Mouse (Mus musculus) kidney, embryonic 16.5 days (tissue): ENCODE results near the gene Pbp2. TPM values are rescaled to one million over a fixed set of nuclear protein-coding genes. Genes with fewer than 3 reads are reported as not detected.

Experiments
- ATAC-seq: fragments of 200-750 bp; cut with Nextera tagmentation; 2 replicates; pipeline ENCODE4 v1.8.0; 2017; ENCODE audit warnings: moderate TSS enrichment; ENCODE audit not compliant: low FRiP score, low TSS enrichment
- H3K27ac ChIP-seq: fragments of 300-500 bp; sonication (generic); 2 replicates; pipeline ENCODE4 v1.5.1; 2014; ENCODE audit warnings: low read length
- H3K27me3 ChIP-seq: fragments of 300-500 bp; sonication (generic); 2 replicates; pipeline ENCODE4 v1.6.1; 2014; ENCODE audit warnings: low read length, control low read depth, mixed read lengths; ENCODE audit not compliant: insufficient read depth
- H3K36me3 ChIP-seq: fragments of 300-500 bp; sonication (generic); 2 replicates; pipeline ENCODE4 v1.6.1; 2014; ENCODE audit warnings: low read length, control low read depth, mixed read lengths; ENCODE audit not compliant: insufficient read depth
- H3K4me1 ChIP-seq: fragments of 300-500 bp; sonication (generic); 2 replicates; pipeline ENCODE4 v1.6.1; 2014; ENCODE audit warnings: low read length, control low read depth, mixed read lengths; ENCODE audit not compliant: insufficient read depth
- H3K4me2 ChIP-seq: fragments of 300-500 bp; sonication (generic); replicated peaks from 2 replicates; pipeline ENCODE4 v1.6.1; 2014; ENCODE audit warnings: low read depth, low read length
- H3K4me3 ChIP-seq: fragments of 300-500 bp; sonication (generic); 2 replicates; pipeline ENCODE4 v1.5.1; 2014; ENCODE audit warnings: mild to moderate bottlenecking, low read length
- H3K9ac ChIP-seq: fragments of 300-500 bp; sonication (generic); replicated peaks from 2 replicates; pipeline ENCODE4 v1.6.1; 2014; ENCODE audit warnings: low read length
- H3K9me3 ChIP-seq: fragments of 300-500 bp; sonication (generic); 2 replicates; pipeline ENCODE4 v1.6.1; 2016; ENCODE audit warnings: low read length, control low read depth
- WGBS: fragments of 180-500 bp; shearing (Covaris S2); extraction: QIAGEN DNeasy Blood & Tissue Kit; methylation state at CpG from one replicate; pipeline ENCODE4 v1.1.7; 2014; 5-methylcytosine and 5-hydroxymethylcytosine counted together
- polyA plus RNA-seq: library from polyadenylated mRNA; unstranded; fragments of >200 nt; fragmentation: Nextera tagmentation; extraction: Ambion mirVana; gene quantifications from 2 replicates; pipeline ENCODE4 v1.2.1, GENCODE M21; 2015

Pbp2 gene
- polyA plus RNA-seq: 0.29 TPM in 1 of 2 replicates, not detected in the other

GRCm38 (mm10) chr6:135310305-135310704 is at the start of gene Pbp2:
Gene Pbp2 (minus strand): TSS chr6:135310405.
- no peak within 1 kb of the TSS for H3K4me2 ChIP-seq
- 94% methylated on average over 9 of the region's 9 CpGs for WGBS
- H3K27me3 ChIP-seq: no peaks in the 10 kb centered on the region
- ATAC-seq: no peak
- H3K4me1 ChIP-seq: peaks cover 11% of the 10 kb centered on the region
- H3K4me3 ChIP-seq: no peak within 1 kb of the TSS
- peaks cover 8% of the 10 kb centered on the region; the same call in 1 of the 2 replicates for H3K9me3 ChIP-seq
- no peaks in the 10 kb centered on the region for H3K36me3 ChIP-seq
- no peak within 1 kb of the TSS for H3K9ac ChIP-seq
- H3K27ac ChIP-seq: no peak within 1 kb of the TSS

- peak; percentile 67; the same call in 1 of the 2 replicates for ATAC-seq
These were observed 44.7 kb upstream of the Pbp2 start for GRCm38 (mm10) chr6:135354953-135355352.

GRCm38 (mm10) chr6:135352537-135352936 is 42.3 kb upstream of the Pbp2 start:
- no peak for ATAC-seq
- H3K4me1 ChIP-seq: peaks cover 20% of the 10 kb centered on the region
- H3K27ac ChIP-seq: 0 out of 2 replicates have a peak overlapping the region, but pooled peaks have one; percentile 26
- WGBS: 83% methylated on average over 4 of the region's 4 CpGs
- H3K9ac ChIP-seq: no peak overlapping the region
- no peak overlapping the region for H3K4me2 ChIP-seq
- H3K9me3 ChIP-seq: no peaks in the 10 kb centered on the region
- no peaks in the 10 kb centered on the region for H3K36me3 ChIP-seq
- H3K4me3 ChIP-seq: no peak overlapping the region
- H3K27me3 ChIP-seq: no peaks in the 10 kb centered on the region

More at GRCm38 (mm10) chr6:135354953-135355352, 44.7 kb upstream of the Pbp2 start:
- no peak overlapping the region for H3K27ac ChIP-seq
- H3K4me2 ChIP-seq: no peak overlapping the region
- peaks cover 20% of the 10 kb centered on the region for H3K4me1 ChIP-seq
- no peaks in the 10 kb centered on the region for H3K27me3 ChIP-seq
- no peaks in the 10 kb centered on the region for H3K36me3 ChIP-seq
- no peak overlapping the region for H3K4me3 ChIP-seq
- no peak overlapping the region for H3K9ac ChIP-seq
- WGBS: 60% methylated on average over 4 of the region's 4 CpGs
- H3K9me3 ChIP-seq: no peaks in the 10 kb centered on the region

GRCm38 (mm10) chr6:135351638-135352302 is 41.6 kb upstream of the Pbp2 start:
- Histone ChIP-seq H3K27me3 (no peaks in the 10 kb centered on the region), H3K4me3 (no peak overlapping the region), H3K9ac (no peak overlapping the region), H3K4me1 (peaks cover 20% of the 10 kb centered on the region), H3K27ac (peak overlapping the region; percentile 78), H3K4me2 (no peak overlapping the region), H3K9me3 (no peaks in the 10 kb centered on the region), H3K36me3 (no peaks in the 10 kb centered on the region)
- 42% methylated on average over 8 of the region's 8 CpGs for WGBS
- ATAC-seq: peak; percentile 87

DNA sequence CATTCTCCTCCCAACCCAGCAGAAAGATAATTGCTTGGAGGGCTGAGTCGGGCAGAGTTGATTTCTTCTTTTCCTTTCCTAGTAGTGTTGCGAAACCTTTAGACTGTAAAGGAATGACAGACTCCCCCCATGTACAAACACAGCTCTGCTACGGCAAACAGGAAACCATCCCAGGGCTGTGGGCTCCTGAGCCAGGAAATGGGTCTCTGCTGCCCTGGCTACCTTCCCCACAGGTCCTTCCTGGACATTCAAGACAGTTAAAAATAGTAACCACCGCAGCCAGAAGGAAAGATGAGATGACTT is 30.8 kb upstream of the Pbp2 start:
- H3K27me3 ChIP-seq: no peaks in the 10 kb centered on the region
- ATAC-seq: peak; percentile 76
- peaks cover 3% of the 10 kb centered on the region; the same call in 1 of the 2 replicates for H3K4me1 ChIP-seq
- WGBS: 49% methylated on average over 4 of the region's 4 CpGs
- H3K4me3 ChIP-seq: no peak overlapping the region
- no peaks in the 10 kb centered on the region for H3K9me3 ChIP-seq
- peak overlapping the region; percentile 70 for H3K27ac ChIP-seq
- H3K36me3 ChIP-seq: no peaks in the 10 kb centered on the region
- no peak overlapping the region for H3K4me2 ChIP-seq
- H3K9ac ChIP-seq: no peak overlapping the region

GRCm38 (mm10) chr6:135340355-135341075 is 30.3 kb upstream of the Pbp2 start:
- Histone ChIP-seq H3K4me2 (no peak overlapping the region), H3K9me3 (no peaks in the 10 kb centered on the region), H3K4me1 (peaks cover 3% of the 10 kb centered on the region; the same call in 1 of the 2 replicates), H3K27ac (peak overlapping the region; percentile 70), H3K9ac (no peak overlapping the region), H3K27me3 (no peaks in the 10 kb centered on the region), H3K4me3 (no peak overlapping the region), H3K36me3 (no peaks in the 10 kb centered on the region)
- ATAC-seq: no peak; the same call in 1 of the 2 replicates
- WGBS: 60% methylated on average over 9 of the region's 9 CpGs

- 90% methylated on average over 8 of the region's 8 CpGs for WGBS
- no peaks in the 10 kb centered on the region for H3K9me3 ChIP-seq
- ATAC-seq: no peak
- H3K4me1 ChIP-seq: peaks cover 30% of the 10 kb centered on the region
- H3K4me2 ChIP-seq: no peak overlapping the region
- H3K27me3 ChIP-seq: no peaks in the 10 kb centered on the region
- no peak overlapping the region for H3K9ac ChIP-seq
- H3K27ac ChIP-seq: no peak overlapping the region
- no peak overlapping the region for H3K4me3 ChIP-seq
- no peaks in the 10 kb centered on the region for H3K36me3 ChIP-seq
These were observed 26.2 kb upstream of the Pbp2 start for GRCm38 (mm10) chr6:135336376-135336775.

GRCm38 (mm10) chr6:135333994-135334651 is 23.9 kb upstream of the Pbp2 start:
- Histone ChIP-seq H3K9me3 (no peaks in the 10 kb centered on the region), H3K27me3 (no peaks in the 10 kb centered on the region), H3K9ac (no peak overlapping the region), H3K4me2 (no peak overlapping the region), H3K4me3 (no peak overlapping the region), H3K4me1 (peaks cover 27% of the 10 kb centered on the region), H3K36me3 (no peaks in the 10 kb centered on the region), H3K27ac (peak overlapping the region; percentile 84; the same call in 1 of the 2 replicates)
- WGBS: 65% methylated on average over 5 of the region's 5 CpGs
- ATAC-seq: peak; percentile 65; the same call in 1 of the 2 replicates

DNA sequence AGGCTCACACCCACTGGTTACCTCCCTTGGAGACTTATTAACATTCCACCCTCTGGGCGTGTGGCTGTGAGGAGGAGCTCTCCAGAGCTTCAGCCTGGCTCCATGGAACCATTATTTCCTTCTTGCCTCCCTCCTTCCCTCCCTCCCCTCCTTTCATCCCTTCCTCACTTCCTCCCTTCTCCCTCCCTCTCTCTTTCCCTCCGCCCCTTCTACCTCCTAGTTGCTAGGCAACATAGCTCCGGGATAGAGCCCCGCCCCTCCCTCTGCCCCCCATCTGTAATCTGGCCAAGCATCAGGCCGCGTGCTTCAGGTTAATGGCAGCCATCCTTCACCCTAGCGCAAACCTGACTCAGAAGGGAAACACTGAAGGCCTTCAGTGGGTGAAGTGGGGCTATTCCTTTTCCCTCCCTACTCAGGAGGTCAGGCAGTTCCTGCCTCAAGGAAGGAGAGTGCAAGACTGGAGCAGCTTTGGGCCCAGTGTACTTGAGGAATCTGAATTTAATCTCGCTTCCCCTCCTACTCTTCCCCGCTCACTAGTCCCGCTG is 22.6 kb upstream of the Pbp2 start:
- Histone ChIP-seq H3K27me3 (no peaks in the 10 kb centered on the region), H3K27ac (peak overlapping the region; percentile 84), H3K9ac (no peak overlapping the region), H3K4me1 (peaks cover 27% of the 10 kb centered on the region), H3K36me3 (no peaks in the 10 kb centered on the region), H3K4me2 (peak overlapping the region; percentile 25; the same call in 1 of the 2 replicates), H3K9me3 (no peaks in the 10 kb centered on the region), H3K4me3 (no peak overlapping the region)
- peak; percentile 87 for ATAC-seq
- 20% methylated on average over 10 of the region's 10 CpGs for WGBS
